Mouse (Mus musculus) hindbrain, embryonic 11.5 days (tissue): ENCODE results near the gene Rmnd5a. TPM values are rescaled to one million over a fixed set of nuclear protein-coding genes. Genes with fewer than 3 reads are reported as not detected.
A peak's percentile ranks its signal among the peaks of the same experiment; 100 is the strongest.

Experiments
- ATAC-seq: fragments of 200-750 bp; cut with Nextera tagmentation; 2 replicates; pipeline ENCODE4 v1.8.0; 2017; ENCODE audit warnings: mild to moderate bottlenecking, moderate TSS enrichment, moderate library complexity; ENCODE audit not compliant: low FRiP score
- DNase-seq: peaks from one replicate; pipeline ENCODE4 v3.0.0-alpha.2; 2015; ENCODE audit warnings: low spot score
- H3K27ac ChIP-seq: fragments of 300-500 bp; sonication (generic); 2 replicates; pipeline ENCODE4 v1.5.1; 2014; ENCODE audit warnings: mild to moderate bottlenecking, low read depth, low read length
- H3K27me3 ChIP-seq: fragments of 300-500 bp; sonication (generic); 2 replicates; pipeline ENCODE4 v1.6.1; 2014; ENCODE audit warnings: mild to moderate bottlenecking, low read length, moderate library complexity, mixed read lengths; ENCODE audit not compliant: control insufficient read depth, insufficient read depth
- H3K36me3 ChIP-seq: fragments of 300-500 bp; sonication (generic); 2 replicates; pipeline ENCODE4 v1.6.1; 2014; ENCODE audit warnings: mild to moderate bottlenecking, low read length, moderate library complexity, mixed read lengths; ENCODE audit not compliant: control insufficient read depth, insufficient read depth
- H3K4me1 ChIP-seq: fragments of 300-500 bp; sonication (generic); replicated peaks from 2 replicates; pipeline ENCODE4 v1.6.1; 2014; ENCODE audit warnings: low read length, mixed read lengths; ENCODE audit not compliant: control insufficient read depth, insufficient read depth
- H3K4me2 ChIP-seq: fragments of 300-500 bp; sonication (generic); replicated peaks from 2 replicates; pipeline ENCODE4 v1.6.1; 2014; ENCODE audit warnings: mild to moderate bottlenecking, low read depth, low read length
- H3K4me3 ChIP-seq: fragments of 300-500 bp; sonication (generic); 2 replicates; pipeline ENCODE4 v1.5.1; 2014; ENCODE audit warnings: low read depth, low read length
- H3K9ac ChIP-seq: fragments of 300-500 bp; sonication (generic); 2 replicates; pipeline ENCODE4 v1.6.1; 2014; ENCODE audit warnings: low read depth, low read length
- H3K9me3 ChIP-seq: fragments of 300-500 bp; sonication (generic); 2 replicates; pipeline ENCODE4 v1.6.1; 2016; ENCODE audit warnings: low read length; ENCODE audit not compliant: control insufficient read depth
- WGBS: fragments of 180-500 bp; shearing (Covaris S2); extraction: QIAGEN DNeasy Blood & Tissue Kit; methylation state at CpG from one replicate; pipeline ENCODE4 v1.1.7; 2014; 5-methylcytosine and 5-hydroxymethylcytosine counted together
- polyA plus RNA-seq: library from polyadenylated mRNA; unstranded; fragments of >200 nt; fragmentation: Nextera tagmentation; extraction: Ambion mirVana; gene quantifications from 2 replicates; pipeline ENCODE4 v1.2.1, GENCODE M21; 2014

Rmnd5a gene
- polyA plus RNA-seq, 1 experiment from 2014 or later: 7.1 TPM

DNA sequence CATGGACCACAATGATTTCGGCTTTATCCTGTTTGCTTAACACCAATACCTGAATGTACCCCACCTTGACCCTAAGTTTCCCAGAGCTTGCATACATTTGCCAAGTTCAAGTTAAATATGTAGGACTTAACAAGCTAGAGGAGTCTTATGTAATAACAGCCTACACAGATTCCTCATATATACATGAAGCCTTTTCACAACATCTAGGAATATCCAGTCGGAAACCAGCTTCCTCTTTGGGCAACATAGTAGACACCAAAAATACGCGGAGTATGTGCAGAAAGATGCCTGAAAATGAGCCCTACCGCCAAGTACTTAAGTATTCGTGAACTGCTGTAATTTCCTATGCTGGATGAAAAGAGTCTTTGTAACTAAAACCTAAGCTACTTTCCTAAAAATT is 14.8 kb downstream of the Rmnd5a start:
- Histone ChIP-seq H3K4me2 (no peak overlapping the region), H3K9ac (no peak overlapping the region), H3K9me3 (no peaks in the 10 kb centered on the region), H3K4me3 (no peak overlapping the region), H3K4me1 (no peaks in the 10 kb centered on the region), H3K27ac (no peak overlapping the region), H3K27me3 (no peaks in the 10 kb centered on the region), H3K36me3 (no peaks in the 10 kb centered on the region)
- DNase-seq: no peak
- ATAC-seq: no peak
- 92% methylated on average over 6 of the region's 6 CpGs for WGBS

DNA sequence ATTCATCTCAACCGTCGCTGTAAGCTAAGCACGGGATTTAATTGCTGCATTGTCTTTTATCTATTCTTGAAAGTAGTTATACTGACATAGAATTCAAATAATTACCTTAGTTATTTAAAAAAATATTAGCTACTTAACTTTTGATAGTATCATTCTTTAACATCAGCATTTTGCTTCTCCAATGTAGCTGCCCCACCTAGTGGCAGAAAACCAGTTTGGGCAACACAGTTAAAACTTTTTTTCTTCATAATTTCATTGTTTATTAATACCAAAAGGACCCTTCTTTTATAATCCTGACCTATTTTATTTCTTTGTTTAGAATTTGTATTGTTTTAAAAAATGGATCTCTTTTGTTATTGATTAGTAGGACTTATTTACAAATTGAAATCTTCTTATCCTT is 17.3 kb downstream of the Rmnd5a start:
- Histone ChIP-seq H3K36me3 (no peaks in the 10 kb centered on the region), H3K4me1 (no peaks in the 10 kb centered on the region), H3K4me3 (no peak overlapping the region), H3K4me2 (no peak overlapping the region), H3K27ac (no peak overlapping the region), H3K27me3 (no peaks in the 10 kb centered on the region), H3K9me3 (no peaks in the 10 kb centered on the region), H3K9ac (no peak overlapping the region)
- 93% methylated on average over 3 of the region's 3 CpGs for WGBS
- DNase-seq: peak; percentile 13
- ATAC-seq: no peak

DNA sequence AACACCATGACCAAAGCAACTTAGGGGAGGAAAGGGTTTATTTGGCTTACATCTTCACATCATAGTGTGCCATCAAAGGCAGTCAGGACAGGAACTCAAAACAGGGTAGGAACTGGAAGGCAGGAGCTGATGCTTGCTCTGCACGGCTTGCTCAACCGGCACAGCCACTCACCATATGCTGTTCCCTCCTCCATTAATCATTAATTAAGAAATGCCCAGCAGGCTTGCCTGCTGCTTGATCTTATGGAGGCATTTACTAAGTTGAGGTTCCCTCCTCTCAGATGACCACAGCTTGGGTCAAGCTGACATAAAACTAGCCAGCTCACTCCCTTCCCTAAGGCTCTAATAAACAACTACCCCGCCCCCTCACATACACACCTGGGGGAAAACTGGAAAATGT is 18.3 kb downstream of the Rmnd5a start:
- 95% methylated on average over 3 of the region's 3 CpGs for WGBS
- no peaks in the 10 kb centered on the region for H3K4me1 ChIP-seq
- H3K9ac ChIP-seq: no peak overlapping the region
- no peaks in the 10 kb centered on the region for H3K9me3 ChIP-seq
- no peaks in the 10 kb centered on the region for H3K36me3 ChIP-seq
- H3K27ac ChIP-seq: no peak overlapping the region
- H3K4me2 ChIP-seq: no peak overlapping the region
- no peak for DNase-seq
- H3K4me3 ChIP-seq: no peak overlapping the region
- no peak for ATAC-seq
- no peaks in the 10 kb centered on the region for H3K27me3 ChIP-seq

DNA sequence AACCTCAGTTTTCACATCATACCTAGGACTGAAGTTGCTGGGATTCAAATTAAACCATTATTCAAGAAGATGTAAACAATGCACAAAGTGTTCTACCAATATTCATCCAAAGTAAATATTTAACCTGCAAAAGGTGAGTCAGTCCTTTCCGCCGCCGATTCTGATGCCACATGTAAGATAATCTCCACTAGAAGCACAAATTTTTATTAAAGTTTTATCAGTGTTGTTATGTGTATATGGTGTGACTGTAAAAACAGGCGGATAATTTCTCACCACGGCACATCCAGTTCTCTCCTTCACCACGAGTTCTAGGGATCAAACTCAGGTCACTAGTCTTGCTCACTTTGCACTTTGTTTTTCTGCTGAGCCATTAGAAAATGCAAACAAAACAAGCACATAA is 19.6 kb downstream of the Rmnd5a start:
- no peak for DNase-seq

DNA sequence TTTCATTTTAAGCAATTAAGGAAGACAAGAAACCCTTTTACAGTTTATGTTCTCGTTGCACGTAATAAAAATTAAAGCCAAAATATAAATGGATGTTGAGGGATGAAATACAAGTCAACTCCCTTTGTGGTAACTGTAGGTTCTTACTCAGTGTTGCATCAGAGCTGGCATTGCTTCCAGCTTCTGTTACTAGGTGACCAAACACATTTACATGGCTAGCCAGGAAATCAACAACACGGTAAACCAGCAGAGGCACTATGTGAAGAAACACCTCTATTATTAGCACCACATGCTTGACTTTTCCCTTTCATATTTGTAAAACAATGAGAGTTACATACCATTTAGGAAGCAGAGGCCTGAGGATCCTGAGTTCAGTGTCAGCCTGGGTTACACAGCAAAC is 21.6 kb downstream of the Rmnd5a start:
- no peaks in the 10 kb centered on the region for H3K27me3 ChIP-seq
- no peak overlapping the region for H3K4me3 ChIP-seq
- whole genome bisulfite sequencing: 96% methylated on average over 3 of the region's 3 CpGs
- no peak overlapping the region for H3K4me2 ChIP-seq
- no peak for ATAC-seq
- H3K9me3 ChIP-seq: no peaks in the 10 kb centered on the region
- no peaks in the 10 kb centered on the region for H3K4me1 ChIP-seq
- no peak overlapping the region for H3K27ac ChIP-seq
- H3K9ac ChIP-seq: no peak overlapping the region
- DNase-seq: no peak
- no peaks in the 10 kb centered on the region for H3K36me3 ChIP-seq

More for the DNA sequence above, 19.6 kb downstream of the Rmnd5a start:
- 95% methylated on average over 6 of the region's 6 CpGs for WGBS
- no peak for ATAC-seq
- no peaks in the 10 kb centered on the region for H3K9me3 ChIP-seq
- no peak overlapping the region for H3K9ac ChIP-seq
- H3K4me1 ChIP-seq: no peaks in the 10 kb centered on the region
- H3K36me3 ChIP-seq: no peaks in the 10 kb centered on the region
- H3K4me3 ChIP-seq: no peak overlapping the region
- H3K27ac ChIP-seq: no peak overlapping the region
- no peaks in the 10 kb centered on the region for H3K27me3 ChIP-seq
- H3K4me2 ChIP-seq: no peak overlapping the region

DNA sequence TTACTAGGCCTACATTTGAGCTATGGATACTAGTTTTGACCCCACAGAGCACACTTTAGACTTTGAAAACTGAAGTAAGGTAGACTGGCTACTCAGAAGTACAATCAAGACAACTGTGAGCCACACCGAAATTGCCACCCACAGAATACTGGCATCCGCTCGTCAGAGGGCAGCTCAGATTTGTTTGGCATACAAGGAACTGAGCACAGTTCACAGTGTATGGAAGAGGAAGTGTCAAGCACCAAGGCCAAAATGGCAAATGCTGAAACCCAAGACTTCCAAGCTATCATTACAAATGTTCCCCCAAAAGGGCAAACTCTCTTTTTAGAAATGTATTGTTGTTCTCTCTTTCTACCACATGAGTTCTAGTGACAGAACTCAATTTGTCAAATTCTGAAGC is 25.0 kb downstream of the Rmnd5a start:
- no peak overlapping the region for H3K27ac ChIP-seq
- H3K36me3 ChIP-seq: no peaks in the 10 kb centered on the region
- no peaks in the 10 kb centered on the region for H3K9me3 ChIP-seq
- H3K4me1 ChIP-seq: no peaks in the 10 kb centered on the region
- no peak overlapping the region for H3K4me3 ChIP-seq
- DNase-seq (no peak), ATAC-seq (no peak)
- no peak overlapping the region for H3K9ac ChIP-seq
- H3K4me2 ChIP-seq: no peak overlapping the region
- H3K27me3 ChIP-seq: no peaks in the 10 kb centered on the region
- 85% methylated on average over 3 of the region's 3 CpGs for WGBS

DNA sequence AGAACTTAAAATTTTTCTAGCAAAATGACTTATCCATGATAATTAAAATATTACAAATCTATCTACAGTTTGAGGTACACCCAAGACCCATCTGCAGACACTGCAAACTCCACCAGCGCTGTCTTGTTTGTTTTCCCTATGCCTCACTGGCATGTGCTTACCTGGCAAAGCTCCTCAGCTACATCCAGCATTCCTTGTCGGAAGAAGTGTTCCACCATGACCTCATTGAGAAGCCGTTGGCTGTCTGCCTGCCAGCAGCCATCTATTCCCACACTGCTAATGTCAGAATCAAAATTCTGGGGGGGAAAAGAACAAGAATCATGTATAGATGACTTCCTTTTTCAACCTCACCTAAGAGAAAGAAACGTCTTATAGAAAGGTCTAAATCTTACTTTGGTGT is 25.8 kb downstream of the Rmnd5a start:
- Histone ChIP-seq H3K27me3 (no peaks in the 10 kb centered on the region), H3K4me1 (no peaks in the 10 kb centered on the region)
- 95% methylated on average over 4 of the region's 4 CpGs for whole genome bisulfite sequencing

DNA sequence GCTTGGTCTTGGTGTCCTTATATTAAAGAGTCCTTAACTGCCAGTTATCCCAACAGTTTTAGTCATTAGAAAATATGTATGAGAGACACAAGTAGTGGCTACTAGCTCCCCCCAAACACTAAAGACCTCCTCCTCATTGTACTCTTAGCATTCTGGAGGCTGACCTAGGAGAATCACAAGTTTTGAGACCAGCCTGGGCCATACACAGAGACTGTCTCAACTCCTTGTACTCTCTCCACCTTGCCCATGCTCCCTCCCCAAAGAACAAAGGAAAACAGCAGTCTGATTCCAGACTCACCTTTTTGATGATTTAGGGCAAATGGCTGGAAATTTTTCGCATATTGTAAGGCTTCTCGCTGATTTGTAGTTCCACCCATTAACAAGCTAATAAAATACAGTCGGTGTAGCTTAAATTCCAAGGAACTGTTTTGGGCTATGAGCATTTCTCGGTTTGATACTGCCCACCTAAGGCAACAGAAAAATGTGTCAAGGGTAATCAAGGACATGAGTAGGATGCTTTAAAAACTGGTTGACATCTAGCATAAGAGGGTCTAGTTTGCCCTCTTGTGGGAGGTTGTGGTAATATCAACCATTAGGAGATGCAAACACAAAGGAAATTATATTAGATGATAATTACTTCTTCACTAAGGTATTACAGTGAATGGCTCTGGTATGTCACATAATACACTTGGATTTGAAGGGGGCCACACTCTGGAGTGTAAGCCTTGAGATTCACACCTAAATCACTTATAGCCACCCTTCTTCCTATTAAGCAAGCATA is 41.4 kb downstream of the Rmnd5a start:
- H3K36me3 ChIP-seq: no peaks in the 10 kb centered on the region

More for the DNA sequence above, 25.8 kb downstream of the Rmnd5a start:
- no peak overlapping the region for H3K4me2 ChIP-seq
- H3K4me3 ChIP-seq: no peak overlapping the region
- no peak overlapping the region for H3K27ac ChIP-seq
- DNase-seq: no peak
- H3K36me3 ChIP-seq: no peaks in the 10 kb centered on the region
- H3K9me3 ChIP-seq: no peaks in the 10 kb centered on the region
- ATAC-seq: no peak
- H3K9ac ChIP-seq: no peak overlapping the region

DNA sequence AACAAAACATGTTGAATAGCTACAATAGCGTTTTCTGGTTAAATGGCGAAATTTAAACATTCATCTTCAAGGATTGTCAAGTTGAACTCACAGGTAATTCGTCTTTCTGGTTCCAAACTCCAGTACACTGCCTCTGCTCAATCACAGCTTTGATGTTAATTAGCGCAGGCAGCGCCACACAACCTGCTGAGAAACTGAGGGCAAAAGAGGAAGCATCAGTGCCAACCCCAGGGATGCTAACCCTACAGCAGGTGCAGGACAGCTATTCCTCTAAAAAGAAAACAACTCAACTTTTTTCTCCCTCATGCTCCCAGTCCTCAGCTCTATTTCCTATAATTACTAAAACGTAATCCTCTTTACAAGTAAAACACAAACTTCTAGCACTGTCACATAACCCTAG is 43.7 kb downstream of the Rmnd5a start:
- no peak for DNase-seq
- Histone ChIP-seq H3K36me3 (no peaks in the 10 kb centered on the region), H3K4me1 (no peaks in the 10 kb centered on the region), H3K9me3 (no peaks in the 10 kb centered on the region), H3K9ac (no peak overlapping the region), H3K27ac (no peak overlapping the region), H3K4me3 (no peak overlapping the region), H3K4me2 (no peak overlapping the region), H3K27me3 (no peaks in the 10 kb centered on the region)
- 91% methylated on average over 6 of the region's 6 CpGs for WGBS
- no peak for ATAC-seq

More for the DNA sequence above, 41.4 kb downstream of the Rmnd5a start:
- Histone ChIP-seq H3K4me3 (no peak overlapping the region), H3K4me2 (no peak overlapping the region), H3K27ac (no peak overlapping the region), H3K9me3 (no peaks in the 10 kb centered on the region), H3K4me1 (no peaks in the 10 kb centered on the region), H3K27me3 (no peaks in the 10 kb centered on the region), H3K9ac (no peak overlapping the region)
- ATAC-seq (no peak), DNase-seq (peak; percentile 53)
- WGBS: 89% methylated on average over 4 of the region's 4 CpGs
